Mouse (Mus musculus): Measurements from ENCODE around the gene S100g. TPM values are rescaled to one million over a fixed set of nuclear protein-coding genes. Genes with fewer than 3 reads are reported as not detected.

The S100g gene
- total and polyA plus RNA-seq, 3 experiments: not detected

GRCm38 (mm10) chrX:162986876-162987495 is 22.6 kb upstream of the S100g start:
- Histone ChIP-seq H3K9me3 (replicated peaks; ENCODE audit: low read length) (no peaks in the 10 kb centered on the region), H3K79me2 (replicated peaks; ENCODE audit: control insufficient read depth, extremely low read depth, insufficient read depth, poor library complexity, severe bottlenecking) (no peaks in the 10 kb centered on the region), H3K27me3 (replicated peaks) (no peaks in the 10 kb centered on the region), H3K36me3 (replicated peaks in 1 of 2; ENCODE audit: control insufficient read depth in 1 of 2, insufficient read depth in 1 of 2, low read length in 1 of 2) (peaks cover 0 to 7% of the 10 kb centered on the region in 2 experiments), H3K4me2 (ENCODE audit: insufficient read depth, low read depth, poor library complexity, severe bottlenecking) (no peak overlapping the region), H3K4me3 (replicated peaks in 1 of 3; ENCODE audit: low read depth in 2 of 3, low read length in 2 of 3, poor library complexity in 1 of 3) (no peak overlapping the region), H3K4me1 (ENCODE audit: control insufficient read depth in 1 of 2, insufficient read depth in 2 of 2) (no peaks in the 10 kb centered on the region), H3K9ac (ENCODE audit: insufficient read depth, low read depth) (no peak overlapping the region), H3K27ac (ENCODE audit: insufficient read depth, low read depth) (no peak overlapping the region)
- TF ChIP-seq ZNF384 (IDR thresholded peaks at IDR 0.05; ENCODE audit: low read depth, low read length): no peak
- TF ChIP-seq IRF4 (IDR thresholded peaks at IDR 0.05; ENCODE audit: low read depth, low read length): no peak
- no peak for TF ChIP-seq MAFK (IDR thresholded peaks at IDR 0.05; ENCODE audit: insufficient replicate concordance, low read length)
- no peak for TF ChIP-seq GABPA (IDR thresholded peaks at IDR 0.05; ENCODE audit: insufficient replicate concordance, low read depth, low read length)
- no peak for TF ChIP-seq NELFE (IDR thresholded peaks at IDR 0.05; ENCODE audit: low read depth, low read length)
- TF ChIP-seq RAD21 (IDR thresholded peaks at IDR 0.05; ENCODE audit: low read depth, low read length): no peak
- TF ChIP-seq ETS1 (conservative IDR thresholded peaks at IDR 0.05; ENCODE audit: low read depth, low read length): no peak
- TF ChIP-seq UBTF (IDR thresholded peaks at IDR 0.05; ENCODE audit: low read depth, low read length): no peak
- TF ChIP-seq PAX5 (IDR thresholded peaks at IDR 0.05; ENCODE audit: low read length): no peak
- TF ChIP-seq NRF1 (IDR thresholded peaks at IDR 0.05; ENCODE audit: low read depth, low read length): no peak
- no peak for TF ChIP-seq SMC3 (IDR thresholded peaks at IDR 0.05; ENCODE audit: low read depth, low read length)
- TF ChIP-seq CHD2 (IDR thresholded peaks at IDR 0.05; ENCODE audit: low read length): no peak
- TF ChIP-seq MYC (IDR thresholded peaks at IDR 0.05; ENCODE audit: low read depth, low read length): no peak
- in situ Hi-C loops (cut with MboI; ENCODE audit: low pct_ligation_motif_present, low pct_unique_long_range_greater_than_20kb, low sequenced_read_pairs) (no loop called here), dilution Hi-C loops (cut with MboI; ENCODE audit: extremely low pct_ligation_motif_present, extremely low pct_unique_long_range_greater_than_20kb, low sequenced_read_pairs) (no loop called here)
- DNase-seq (ENCODE audit: extremely low read depth): no peak

- H3K4me2 ChIP-seq (ENCODE audit: insufficient read depth, low read depth, poor library complexity, severe bottlenecking): no peak overlapping the region
- H3K4me1 ChIP-seq (ENCODE audit: control insufficient read depth in 1 of 2, insufficient read depth in 2 of 2): no peaks in the 10 kb centered on the region
- no peaks in the 10 kb centered on the region for H3K9me3 ChIP-seq (replicated peaks; ENCODE audit: low read length)
- peaks cover 0 to 5% of the 10 kb centered on the region in 2 experiments for H3K36me3 ChIP-seq (replicated peaks in 1 of 2; ENCODE audit: control insufficient read depth in 1 of 2, insufficient read depth in 1 of 2, low read length in 1 of 2)
- no peak overlapping the region for H3K27ac ChIP-seq (ENCODE audit: insufficient read depth, low read depth)
- no peaks in the 10 kb centered on the region for H3K79me2 ChIP-seq (replicated peaks; ENCODE audit: control insufficient read depth, extremely low read depth, insufficient read depth, poor library complexity, severe bottlenecking)
- in situ Hi-C loops (cut with MboI; ENCODE audit: low pct_ligation_motif_present, low pct_unique_long_range_greater_than_20kb, low sequenced_read_pairs): no loop called here
- TF ChIP-seq USF1 (IDR thresholded peaks at IDR 0.05; ENCODE audit: low read depth, low read length) (no peak), ZMIZ1 (IDR thresholded peaks at IDR 0.05; ENCODE audit: low read depth, low read length) (no peak), MYC (IDR thresholded peaks at IDR 0.05; ENCODE audit: low read depth, low read length) (no peak), TBP (conservative IDR thresholded peaks at IDR 0.05; ENCODE audit: low read depth, low read length) (no peak), E2F4 (IDR thresholded peaks at IDR 0.05; ENCODE audit: insufficient replicate concordance, low read depth, low read length) (no peak), JUN (IDR thresholded peaks at IDR 0.05; ENCODE audit: insufficient read depth, low read depth, low read length) (no peak), ETS1 (conservative IDR thresholded peaks at IDR 0.05; ENCODE audit: low read depth, low read length) (no peak), ZC3H11A (IDR thresholded peaks at IDR 0.05; ENCODE audit: low read depth, low read length) (no peak), POLR2A (IDR thresholded peaks at IDR 0.05; ENCODE audit: low read depth, low read length) (no peak), RCOR1 (conservative IDR thresholded peaks at IDR 0.05; ENCODE audit: low read depth, low read length) (no peak), SMC3 (IDR thresholded peaks at IDR 0.05; ENCODE audit: low read depth, low read length) (no peak)
- H3K4me3 ChIP-seq (replicated peaks in 1 of 3; ENCODE audit: low read depth in 2 of 3, low read length in 2 of 3, poor library complexity in 1 of 3): no peak overlapping the region
- H3K27me3 ChIP-seq (replicated peaks): no peaks in the 10 kb centered on the region
- no peak overlapping the region for H3K9ac ChIP-seq (ENCODE audit: insufficient read depth, low read depth)
- dilution Hi-C loops (cut with MboI; ENCODE audit: extremely low pct_ligation_motif_present, extremely low pct_unique_long_range_greater_than_20kb, low sequenced_read_pairs): no loop called here
- DNase-seq (ENCODE audit: extremely low read depth): no peak
These were observed 11.8 kb upstream of the S100g start for GRCm38 (mm10) chrX:162976194-162976593.

All from CH12.LX (cell line).